Mouse (Mus musculus) gonadal fat pad, adult 2 months (tissue): Measurements from ENCODE around the gene Ankrd13d. TPM values are rescaled to one million over a fixed set of nuclear protein-coding genes. Genes with fewer than 3 reads are reported as not detected.

Experiments used
- DNase-seq: peaks from one replicate; pipeline ENCODE4 v3.0.0-alpha.2; 2012; ENCODE audit warnings: low read depth
- polyA plus RNA-seq: library from polyadenylated mRNA; depleted of rRNA; stranded (reverse); fragments of >200 nt; gene quantifications from 2 replicates; pipeline ENCODE4 v1.2.3, GENCODE M21; 2012; rRNA removed

Gene Ankrd13d
- 12.6 and 13.7 TPM in 2 replicates for polyA plus RNA-seq

GRCm38 (mm10) chr19:4282898-4283553, at the start of gene Ankrd13d:
Ankrd13d (minus strand) TSS chr19:4283137.
- no peak for DNase-seq

GRCm38 (mm10) chr19:4332653-4333052, 49.7 kb upstream of the Ankrd13d start:
- no peak for DNase-seq

- no peak for DNase-seq
These were observed 48.3 kb upstream of the Ankrd13d start for GRCm38 (mm10) chr19:4331273-4331672.

- no peak for DNase-seq
These were observed 47.7 kb upstream of the Ankrd13d start for GRCm38 (mm10) chr19:4330603-4331002.

- peak; percentile 52 for DNase-seq
These were observed 45.9 kb upstream of the Ankrd13d start for GRCm38 (mm10) chr19:4328737-4329304.

- no peak for DNase-seq
These were observed 43.9 kb upstream of the Ankrd13d start for GRCm38 (mm10) chr19:4326881-4327280.

GRCm38 (mm10) chr19:4326106-4326505, 43.2 kb upstream of the Ankrd13d start:
- peak; percentile 79 for DNase-seq

- DNase-seq, result no peak
These were observed 39.2 kb upstream of the Ankrd13d start for GRCm38 (mm10) chr19:4322134-4322533.

- DNase-seq, result no peak
These were observed 38.7 kb upstream of the Ankrd13d start for GRCm38 (mm10) chr19:4321622-4322021.

- DNase-seq, result no peak
These were observed 36.3 kb upstream of the Ankrd13d start for GRCm38 (mm10) chr19:4319272-4319671.

GRCm38 (mm10) chr19:4317181-4317580, 34.2 kb upstream of the Ankrd13d start:
- DNase-seq, result no peak

- DNase-seq, result no peak
These were observed 32.4 kb upstream of the Ankrd13d start for GRCm38 (mm10) chr19:4315223-4315944.

- DNase-seq, result no peak
These were observed 26.8 kb upstream of the Ankrd13d start for GRCm38 (mm10) chr19:4309776-4310185.

- no peak for DNase-seq
These were observed 26.4 kb upstream of the Ankrd13d start for GRCm38 (mm10) chr19:4309302-4309701.

- no peak for DNase-seq
These were observed 23.2 kb upstream of the Ankrd13d start, which contains the start of gene Grk2 for GRCm38 (mm10) chr19:4306190-4306577. Grk2 (minus strand) TSS chr19:4306222.

- DNase-seq, result no peak
These were observed 22.7 kb upstream of the Ankrd13d start for GRCm38 (mm10) chr19:4305491-4306189.

GRCm38 (mm10) chr19:4304871-4305321, 22.0 kb upstream of the Ankrd13d start:
- DNase-seq, result no peak

- DNase-seq, result no peak
These were observed 21.4 kb upstream of the Ankrd13d start for GRCm38 (mm10) chr19:4304251-4304821.

- DNase-seq, result no peak
These were observed 20.7 kb upstream of the Ankrd13d start for GRCm38 (mm10) chr19:4303640-4303995.

- DNase-seq, result no peak
These were observed 20.2 kb upstream of the Ankrd13d start for GRCm38 (mm10) chr19:4302936-4303639.
